Mouse (Mus musculus): ENCODE data around the gene Nek6.

The Nek6 gene

GRCm38 (mm10) chr2:38510120-38510519 lies 1.3 kb upstream of the Nek6 start:
- no peak for DNase-seq

GRCm38 (mm10) chr2:38512308-38513182 lies 1.1 kb downstream of the Nek6 start:
- peak; percentile 47 for DNase-seq

- no peak for DNase-seq
These were observed 1.7 kb downstream of the Nek6 start for GRCm38 (mm10) chr2:38513183-38513529.

- no peak for DNase-seq
These were observed 3.0 kb downstream of the Nek6 start for GRCm38 (mm10) chr2:38514411-38514810.

- no peak for DNase-seq
These were observed 4.0 kb downstream of the Nek6 start for GRCm38 (mm10) chr2:38515446-38515845.

- peak; percentile 30 for DNase-seq
These were observed 5.0 kb downstream of the Nek6 start for GRCm38 (mm10) chr2:38516471-38516870.

- DNase-seq: no peak
These were observed 5.6 kb downstream of the Nek6 start for GRCm38 (mm10) chr2:38517045-38517444.

- DNase-seq: no peak
These were observed 7.3 kb downstream of the Nek6 start for GRCm38 (mm10) chr2:38518719-38519118.

- no peak for DNase-seq
These were observed 8.5 kb downstream of the Nek6 start for GRCm38 (mm10) chr2:38519934-38520333.

GRCm38 (mm10) chr2:38521618-38522017 lies 10.2 kb downstream of the Nek6 start:
- DNase-seq: no peak

GRCm38 (mm10) chr2:38522354-38522753 lies 10.9 kb downstream of the Nek6 start:
- peak; percentile 35 for DNase-seq

GRCm38 (mm10) chr2:38523781-38524445 lies 12.5 kb downstream of the Nek6 start:
- peak; percentile 29 for DNase-seq

GRCm38 (mm10) chr2:38525034-38525433 lies 13.6 kb downstream of the Nek6 start:
- no peak for DNase-seq

GRCm38 (mm10) chr2:38529582-38530152 lies 18.2 kb downstream of the Nek6 start:
- DNase-seq: no peak

GRCm38 (mm10) chr2:38530955-38531381 lies 19.5 kb downstream of the Nek6 start:
- DNase-seq: peak; percentile 41

- DNase-seq: peak; percentile 73
These were observed 21.9 kb downstream of the Nek6 start for GRCm38 (mm10) chr2:38533322-38533721.

- DNase-seq: peak; percentile 16
These were observed 22.3 kb downstream of the Nek6 start for GRCm38 (mm10) chr2:38533767-38534166.

- no peak for DNase-seq
These were observed 22.9 kb downstream of the Nek6 start for GRCm38 (mm10) chr2:38534241-38534940.

GRCm38 (mm10) chr2:38535051-38535450 lies 23.6 kb downstream of the Nek6 start:
- peak; percentile 33 for DNase-seq

GRCm38 (mm10) chr2:38535521-38536220 lies 24.2 kb downstream of the Nek6 start:
- DNase-seq: peak; percentile 58

GRCm38 (mm10) chr2:38536331-38536731 lies 24.9 kb downstream of the Nek6 start:
- peak; percentile 50 for DNase-seq

GRCm38 (mm10) chr2:38539677-38540076 lies 28.2 kb downstream of the Nek6 start:
- DNase-seq: no peak

- DNase-seq: no peak
These were observed 29.2 kb downstream of the Nek6 start for GRCm38 (mm10) chr2:38540666-38541065.

Data from kidney, postnatal 14 days (tissue).